Mouse (Mus musculus) cerebellum, adult 2 months (tissue): Measurements from ENCODE around the gene Dnajb14.

Source experiments
- CTCF ChIP-seq: fragments of 200-500 bp; IDR thresholded peaks from 2 replicates; pipeline ENCODE4 v1.5.1; 2011; ENCODE audit warnings: low read depth, mild to moderate bottlenecking, control low read depth, low read length, moderate library complexity, borderline replicate concordance; ENCODE audit not compliant: insufficient read depth
- POLR2A ChIP-seq: fragments of 200-500 bp; IDR thresholded peaks from 2 replicates; pipeline ENCODE4 v1.6.1; 2011; ENCODE audit warnings: low read length, control low read depth, borderline replicate concordance; ENCODE audit not compliant: insufficient read depth

GRCm38 (mm10) chr3:137879313-137879712 lies 11.8 kb downstream of the Dnajb14 start:
- TF ChIP-seq POLR2A (no peak), CTCF (no peak)
